Mouse (Mus musculus) lung, embryonic 14.5 days (tissue): ENCODE data around the gene Gm49776. TPM values are rescaled to one million over a fixed set of nuclear protein-coding genes. Genes with fewer than 3 reads are reported as not detected.

ENCODE experiments used
- ATAC-seq: fragments of 200-750 bp; cut with Nextera tagmentation; 2 replicates; pipeline ENCODE4 v1.8.0; 2017; ENCODE audit warnings: mild to moderate bottlenecking, moderate TSS enrichment, moderate library complexity; ENCODE audit not compliant: insufficient read depth
- DNase-seq: peaks from one replicate; pipeline ENCODE4 v3.0.0-alpha.2; 2015
- H3K27ac ChIP-seq: fragments of 300-500 bp; sonication (generic); 2 replicates; pipeline ENCODE4 v1.5.1; 2014; ENCODE audit warnings: low read depth, mild to moderate bottlenecking, moderate library complexity
- H3K27me3 ChIP-seq: fragments of 300-500 bp; sonication (generic); 2 replicates; pipeline ENCODE4 v1.6.1; 2014; ENCODE audit warnings: low read length, control low read depth; ENCODE audit not compliant: insufficient read depth
- H3K36me3 ChIP-seq: fragments of 300-500 bp; sonication (generic); 2 replicates; pipeline ENCODE4 v1.6.1; 2014; ENCODE audit warnings: control low read depth; ENCODE audit not compliant: insufficient read depth
- H3K4me1 ChIP-seq: fragments of 300-500 bp; sonication (generic); 2 replicates; pipeline ENCODE4 v1.6.1; 2014; ENCODE audit warnings: antibody characterized with exemption, control low read depth; ENCODE audit not compliant: insufficient read depth
- H3K4me2 ChIP-seq: fragments of 300-500 bp; sonication (generic); 2 replicates; pipeline ENCODE4 v1.6.1; 2014; ENCODE audit warnings: mild to moderate bottlenecking
- H3K4me3 ChIP-seq: fragments of 300-500 bp; sonication (generic); 2 replicates; pipeline ENCODE4 v1.5.1; 2014; ENCODE audit warnings: low read depth, low read length
- H3K9ac ChIP-seq: fragments of 300-500 bp; sonication (generic); 2 replicates; pipeline ENCODE4 v1.6.1; 2014
- H3K9me3 ChIP-seq: fragments of 300-500 bp; sonication (generic); 2 replicates; pipeline ENCODE4 v1.6.1; 2016; ENCODE audit warnings: low read depth, low read length, control low read depth
- CTCF ChIP-seq: IDR thresholded peaks from 2 replicates; pipeline ENCODE4 v1.5.1; 2016; ENCODE audit warnings: antibody characterized with exemption, low read depth
- WGBS: fragments of 180-500 bp; shearing (Covaris S2); extraction: QIAGEN DNeasy Blood & Tissue Kit; methylation state at CpG from one replicate; pipeline ENCODE4 v1.1.7; 2014; 5-methylcytosine and 5-hydroxymethylcytosine counted together
- polyA plus RNA-seq: library from polyadenylated mRNA; unstranded; fragments of >200 nt; fragmentation: Nextera tagmentation; extraction: Ambion mirVana; gene quantifications from 2 replicates; pipeline ENCODE4 v1.2.1, GENCODE M21; 2014

Gm49776 gene
- polyA plus RNA-seq, 1 experiment from 2014 or later = 2.5 TPM

DNA sequence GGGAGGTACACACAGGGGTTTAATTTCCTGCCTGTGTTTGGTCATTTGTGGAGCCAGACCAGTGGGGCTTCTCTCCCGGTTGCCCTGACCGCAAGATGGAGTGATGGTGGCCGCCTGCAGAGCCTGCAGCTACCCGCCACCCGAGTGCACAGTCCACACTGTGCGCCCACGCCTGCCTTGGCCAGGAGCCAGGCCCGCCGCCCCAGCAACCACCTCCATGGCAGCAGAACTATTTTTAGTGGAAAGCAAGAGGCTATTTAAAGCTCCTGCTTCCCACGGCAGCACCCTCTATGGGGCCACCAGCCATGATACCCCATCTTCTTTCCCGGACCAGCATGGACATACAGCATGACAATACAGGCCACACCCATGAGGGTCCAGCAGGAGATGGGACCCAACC is 28.5 kb downstream of the Gm49776 start:
- no peak overlapping the region for H3K27ac ChIP-seq
- no peaks in the 10 kb centered on the region for H3K9me3 ChIP-seq
- WGBS = 55% methylated on average over 11 of the region's 11 CpGs
- 0 out of 2 replicates have a peak overlapping the region, but pooled peaks have one; percentile 5 for H3K4me2 ChIP-seq
- H3K4me3 ChIP-seq = no peak overlapping the region
- DNase-seq (no peak), ATAC-seq (peak; percentile 26; the same call in 1 of the 2 replicates)
- TF ChIP-seq CTCF = no peak
- peaks cover 45% of the 10 kb centered on the region for H3K36me3 ChIP-seq
- H3K4me1 ChIP-seq = peaks cover 8% of the 10 kb centered on the region; the same call in 1 of the 2 replicates
- H3K27me3 ChIP-seq = no peaks in the 10 kb centered on the region
- H3K9ac ChIP-seq = no peak overlapping the region; the same call in 1 of the 2 replicates

DNA sequence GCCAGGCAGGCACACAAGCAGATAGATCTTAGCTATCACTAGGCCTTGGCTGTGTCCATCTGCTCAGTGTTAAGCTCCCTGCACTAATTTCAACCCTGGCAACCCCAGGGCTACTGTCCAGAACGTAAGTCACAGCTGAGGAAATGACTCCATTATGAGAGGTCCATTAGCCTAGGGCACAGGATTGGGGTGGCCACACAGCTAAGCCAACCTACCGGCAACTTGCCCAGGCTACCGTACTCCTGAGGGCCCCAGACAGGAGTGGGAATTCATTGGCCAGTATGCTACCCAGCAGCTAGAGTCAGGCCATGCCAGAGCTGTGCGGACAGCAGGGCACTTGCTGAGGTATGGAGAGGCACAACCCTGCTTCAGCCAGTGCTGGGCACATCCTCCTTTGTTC is 29.3 kb downstream of the Gm49776 start:
- peaks cover 52% of the 10 kb centered on the region for H3K36me3 ChIP-seq
- no peaks in the 10 kb centered on the region for H3K27me3 ChIP-seq
- WGBS = 94% methylated on average over 4 of the region's 4 CpGs
- no peak overlapping the region for H3K27ac ChIP-seq
- H3K4me2 ChIP-seq = no peak overlapping the region
- H3K4me3 ChIP-seq = no peak overlapping the region
- DNase-seq (no peak), ATAC-seq (no peak)
- TF ChIP-seq CTCF = no peak
- H3K9me3 ChIP-seq = no peaks in the 10 kb centered on the region
- H3K4me1 ChIP-seq = peaks cover 4% of the 10 kb centered on the region; the same call in 1 of the 2 replicates
- no peak overlapping the region for H3K9ac ChIP-seq

DNA sequence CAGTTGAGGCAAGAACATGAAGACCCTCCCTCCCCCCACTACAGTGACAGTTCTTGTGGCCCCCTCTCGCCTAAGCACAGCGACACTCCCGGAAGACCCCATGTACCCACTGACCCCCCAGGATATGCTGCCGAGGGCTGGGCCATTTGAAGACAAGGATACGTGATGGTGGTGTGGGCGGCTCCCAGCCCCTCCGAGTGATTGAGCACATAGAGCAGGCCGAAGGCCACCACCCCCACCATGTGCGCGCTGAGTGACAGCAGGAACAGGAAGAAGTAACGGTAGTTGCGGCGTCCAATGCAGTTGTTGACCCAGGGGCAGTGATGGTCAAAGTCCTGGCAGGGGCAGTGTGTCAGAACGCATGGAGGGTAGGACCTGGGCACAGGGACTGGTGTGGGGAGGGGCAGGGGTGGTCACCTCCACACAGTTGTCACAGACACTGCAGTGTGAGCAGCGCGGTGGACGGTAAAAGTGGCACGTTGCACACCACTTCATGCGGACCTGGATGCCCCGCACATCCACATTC is 30.2 kb downstream of the Gm49776 start:
- Histone ChIP-seq H3K9ac (no peak overlapping the region), H3K36me3 (peaks cover 61% of the 10 kb centered on the region), H3K4me1 (0 out of 2 replicates have a peak, but pooled peaks cover 3% of the 10 kb centered on the region), H3K27ac (no peak overlapping the region), H3K4me3 (no peak overlapping the region), H3K27me3 (no peaks in the 10 kb centered on the region), H3K9me3 (no peaks in the 10 kb centered on the region), H3K4me2 (no peak overlapping the region)
- ATAC-seq (no peak), DNase-seq (no peak)
- no peak for TF ChIP-seq CTCF
- 91% methylated on average over 20 of the region's 20 CpGs for WGBS

DNA sequence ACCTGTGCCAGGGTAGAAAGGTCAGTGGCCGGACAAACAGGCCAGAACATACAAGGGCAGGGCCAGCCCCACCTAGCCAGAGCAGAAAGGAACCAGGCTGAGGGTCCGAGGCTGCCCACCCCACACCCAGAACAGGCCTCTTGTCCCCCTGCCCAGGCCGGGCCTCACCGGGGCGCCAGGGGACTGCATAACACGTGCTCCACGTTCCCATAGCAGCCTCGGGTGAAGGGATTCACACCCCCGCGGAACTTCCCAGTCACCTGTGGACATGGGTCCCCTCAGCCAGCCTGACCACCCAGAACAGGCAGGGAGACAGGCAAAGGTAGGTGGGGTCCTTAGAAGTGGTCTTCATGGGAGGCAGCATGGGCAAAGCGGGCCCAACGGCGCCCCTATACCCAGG is 30.9 kb downstream of the Gm49776 start:
- H3K9me3 ChIP-seq = no peaks in the 10 kb centered on the region
- DNase-seq = no peak
- TF ChIP-seq CTCF = no peak
- H3K4me3 ChIP-seq = no peak overlapping the region
- H3K4me1 ChIP-seq = 0 out of 2 replicates have a peak, but pooled peaks cover 3% of the 10 kb centered on the region
- ATAC-seq = no peak
- 92% methylated on average over 13 of the region's 13 CpGs for WGBS
- no peak overlapping the region for H3K4me2 ChIP-seq
- no peaks in the 10 kb centered on the region for H3K27me3 ChIP-seq
- no peak overlapping the region for H3K27ac ChIP-seq
- peaks cover 68% of the 10 kb centered on the region for H3K36me3 ChIP-seq
- no peak overlapping the region for H3K9ac ChIP-seq

DNA sequence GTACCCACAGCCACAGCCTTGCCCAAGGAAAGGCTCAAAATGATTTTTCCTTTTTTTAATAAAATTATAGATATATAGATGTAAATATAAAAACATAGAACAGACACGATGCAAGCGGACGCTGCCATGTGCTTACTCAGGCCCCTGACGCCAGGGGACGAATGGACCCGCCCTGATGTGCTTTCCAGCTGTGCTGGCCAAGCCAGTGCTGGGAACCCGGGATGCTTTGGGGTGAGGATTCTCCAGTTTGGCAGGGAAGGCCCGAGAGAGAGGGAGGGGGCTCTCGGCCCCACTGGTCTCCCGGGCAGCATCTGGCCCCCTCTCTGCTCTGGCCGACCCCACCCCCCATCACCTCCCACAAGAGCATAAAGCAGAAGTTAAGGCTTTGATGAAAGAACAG is 35.9 kb downstream of the Gm49776 start:
- Histone ChIP-seq H3K9ac (no peak overlapping the region), H3K27me3 (no peaks in the 10 kb centered on the region), H3K27ac (no peak overlapping the region), H3K9me3 (no peaks in the 10 kb centered on the region), H3K4me3 (no peak overlapping the region), H3K36me3 (peaks cover 48% of the 10 kb centered on the region), H3K4me1 (peaks cover 8% of the 10 kb centered on the region; the same call in 1 of the 2 replicates), H3K4me2 (no peak overlapping the region)
- peak; percentile 10 for DNase-seq
- no peak for TF ChIP-seq CTCF
- no peak for ATAC-seq
- WGBS = 70% methylated on average over 11 of the region's 11 CpGs

DNA sequence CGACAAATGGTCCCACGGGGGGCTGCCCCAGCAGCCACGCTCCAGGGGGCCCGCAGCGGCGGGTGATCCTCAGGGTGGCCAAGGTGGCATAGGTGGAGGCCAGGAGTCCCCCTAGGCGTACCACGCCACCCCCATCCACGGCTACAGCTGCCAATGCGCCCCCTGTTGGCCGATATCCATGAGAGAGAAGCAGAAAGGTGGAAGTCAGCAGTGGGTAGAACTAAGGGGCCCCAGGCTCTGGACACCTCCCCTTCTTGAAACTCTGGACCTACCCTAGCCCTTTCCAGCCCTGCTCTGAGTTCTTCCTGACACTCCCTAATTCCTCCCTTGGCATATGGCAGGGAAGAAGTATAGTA is 36.6 kb downstream of the Gm49776 start:
- Histone ChIP-seq H3K4me2 (no peak overlapping the region), H3K36me3 (peaks cover 42% of the 10 kb centered on the region), H3K27ac (no peak overlapping the region), H3K27me3 (no peaks in the 10 kb centered on the region), H3K9ac (no peak overlapping the region), H3K4me1 (peaks cover 8% of the 10 kb centered on the region; the same call in 1 of the 2 replicates), H3K9me3 (no peaks in the 10 kb centered on the region), H3K4me3 (no peak overlapping the region)
- DNase-seq = no peak
- no peak for ATAC-seq
- peak; percentile 26; the same call in 1 of the 2 replicates for TF ChIP-seq CTCF
- 72% methylated on average over 11 of the region's 11 CpGs for WGBS

DNA sequence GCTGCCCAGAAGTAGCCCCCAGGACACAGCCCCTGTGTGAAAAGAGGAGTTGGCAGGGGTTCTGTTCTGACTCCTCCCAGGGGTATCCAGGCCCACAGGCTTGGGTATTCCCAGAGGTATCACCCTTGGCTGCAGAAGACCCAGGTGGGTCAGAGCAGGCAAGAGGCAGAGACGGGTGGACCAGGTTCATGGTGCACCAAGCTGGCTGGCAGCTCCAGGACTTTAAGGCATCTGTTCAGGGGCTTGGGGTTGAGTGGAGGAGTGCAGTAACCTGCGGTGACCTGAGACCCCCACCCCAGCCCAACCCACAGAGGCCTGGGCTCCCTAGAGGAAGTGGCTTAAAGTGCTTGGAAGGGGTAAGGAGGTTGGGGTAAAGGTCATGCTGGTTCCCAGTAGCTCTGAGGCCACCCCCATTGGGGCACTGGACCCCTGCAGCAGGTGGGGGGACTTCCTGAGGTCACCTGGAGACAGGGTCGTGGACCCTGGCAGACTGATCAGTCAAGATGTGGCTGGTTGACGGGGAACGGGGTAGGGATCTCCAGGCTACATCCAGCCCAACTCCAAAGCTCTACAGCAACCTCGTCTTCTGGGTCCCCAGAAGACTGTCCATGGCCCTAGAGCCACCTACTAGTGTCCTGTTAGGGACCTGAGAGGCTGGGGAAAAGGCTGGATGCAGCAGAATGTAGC is 37.1 kb downstream of the Gm49776 start:
- peaks cover 37% of the 10 kb centered on the region for H3K36me3 ChIP-seq
- no peak for TF ChIP-seq CTCF
- ATAC-seq (no peak), DNase-seq (no peak)
- H3K4me2 ChIP-seq = no peak overlapping the region
- no peaks in the 10 kb centered on the region for H3K9me3 ChIP-seq
- no peak overlapping the region for H3K4me3 ChIP-seq
- H3K4me1 ChIP-seq = peaks cover 8% of the 10 kb centered on the region; the same call in 1 of the 2 replicates
- 91% methylated on average over 6 of the region's 6 CpGs for WGBS
- no peak overlapping the region for H3K27ac ChIP-seq
- H3K27me3 ChIP-seq = no peaks in the 10 kb centered on the region
- H3K9ac ChIP-seq = no peak overlapping the region
